Mouse (Mus musculus): ENCODE measurements around the gene Lifr.

DNA sequence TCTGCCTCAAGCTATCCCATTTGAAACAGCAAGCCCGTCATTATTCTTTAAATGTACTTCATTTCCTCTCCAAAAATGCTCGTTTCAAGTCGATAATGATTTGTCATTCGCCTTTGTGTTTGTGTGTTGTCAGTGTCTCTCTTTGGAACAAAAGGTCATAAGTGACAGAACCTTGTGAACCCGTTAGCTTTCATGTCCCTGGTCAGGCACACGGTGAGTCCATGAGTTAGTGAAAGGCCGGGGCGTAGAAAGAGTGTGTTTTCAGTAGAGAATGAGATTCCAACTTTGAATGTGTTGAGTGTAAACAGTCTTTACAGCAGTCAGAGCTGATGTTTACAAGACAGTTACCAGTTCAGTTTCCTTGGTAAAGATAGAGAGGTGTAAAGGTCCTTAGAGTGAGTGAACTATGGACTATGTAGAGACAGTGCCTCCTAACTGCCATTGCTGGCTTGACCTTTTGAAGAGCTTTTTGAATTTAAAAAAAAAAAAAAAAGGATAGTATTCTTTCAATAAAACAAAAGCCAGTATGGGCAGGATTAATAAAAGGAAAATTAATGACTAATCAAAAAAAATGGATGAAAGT is 29.6 kb downstream of the Lifr start:
- TF ChIP-seq CTCF (conservative IDR thresholded peaks at IDR 0.05; ENCODE audit: low read length) (no peak), POU5F1 (IDR thresholded peaks at IDR 0.05; ENCODE audit: borderline replicate concordance, low read length) (no peak), NANOG (IDR thresholded peaks at IDR 0.05; ENCODE audit: borderline replicate concordance, low read length) (no peak)
